Mouse (Mus musculus) heart, embryonic 10.5 days (tissue): ENCODE measurements around the gene Sptbn2. TPM values are rescaled to one million over a fixed set of nuclear protein-coding genes. Genes with fewer than 3 reads are reported as not detected.

Source experiments
- DNase-seq: peaks from one replicate; pipeline ENCODE4 v3.0.0-alpha.2; 2017; ENCODE audit warnings: low spot score
- H3K27ac ChIP-seq: fragments of 300-500 bp; sonication (generic); 2 replicates; pipeline ENCODE4 v1.5.1; 2016; ENCODE audit warnings: mild to moderate bottlenecking
- H3K27me3 ChIP-seq: fragments of 300-500 bp; sonication (generic); 2 replicates; pipeline ENCODE4 v1.6.1; 2016; ENCODE audit warnings: mild to moderate bottlenecking; ENCODE audit not compliant: poor library complexity, insufficient read depth, severe bottlenecking
- H3K36me3 ChIP-seq: fragments of 300-500 bp; sonication (generic); 2 replicates; pipeline ENCODE4 v1.6.1; 2016; ENCODE audit warnings: mild to moderate bottlenecking, moderate library complexity
- H3K4me1 ChIP-seq: fragments of 300-500 bp; sonication (generic); 2 replicates; pipeline ENCODE4 v1.6.1; 2016; ENCODE audit warnings: mild to moderate bottlenecking
- H3K4me3 ChIP-seq: fragments of 300-500 bp; sonication (generic); 2 replicates; pipeline ENCODE4 v1.5.1; 2016; ENCODE audit warnings: mild to moderate bottlenecking, moderate library complexity
- H3K9me3 ChIP-seq: fragments of 300-500 bp; sonication (generic); 2 replicates; pipeline ENCODE4 v1.6.1; 2016; ENCODE audit warnings: mild to moderate bottlenecking, moderate library complexity
- WGBS: fragments of 180-500 bp; shearing (Covaris S2); methylation state at CpG from one replicate; pipeline ENCODE4 v1.1.7; 2016; 5-methylcytosine and 5-hydroxymethylcytosine counted together
- polyA plus RNA-seq: library from polyadenylated mRNA; unstranded; fragments of >200 nt; fragmentation: Nextera tagmentation; extraction: Ambion mirVana; gene quantifications from 2 replicates; pipeline ENCODE4 v1.2.1, GENCODE M21; 2016

Gene Sptbn2
- polyA plus RNA-seq, 1 experiment from 2014 or later, result 1.6 TPM

DNA sequence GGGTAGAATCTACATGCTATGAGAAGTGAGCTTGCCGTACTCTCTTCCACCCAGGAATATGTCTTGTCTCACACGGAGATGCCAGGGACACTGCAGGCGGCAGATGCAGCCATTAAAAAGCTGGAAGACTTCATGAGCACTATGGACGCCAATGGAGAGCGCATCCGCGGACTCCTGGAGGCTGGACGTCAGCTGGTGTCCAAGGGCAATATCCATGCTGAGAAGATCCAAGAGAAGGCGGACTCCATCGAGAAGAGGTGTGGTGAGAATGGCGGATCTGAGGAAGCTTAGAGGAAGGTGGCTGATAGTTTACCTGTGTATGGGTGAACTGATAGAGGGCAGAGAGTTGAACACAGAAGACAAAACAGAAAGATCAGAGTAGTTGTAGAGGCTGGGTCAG, 28.1 kb downstream of the Sptbn2 start:
- H3K4me3 ChIP-seq, result no peak overlapping the region
- no peaks in the 10 kb centered on the region for H3K4me1 ChIP-seq
- WGBS, result 89% methylated on average over 11 of the region's 11 CpGs
- H3K27ac ChIP-seq, result no peak overlapping the region
- DNase-seq, result peak; percentile 64
- H3K36me3 ChIP-seq, result no peaks in the 10 kb centered on the region
- H3K9me3 ChIP-seq, result no peaks in the 10 kb centered on the region
- H3K27me3 ChIP-seq, result no peaks in the 10 kb centered on the region

DNA sequence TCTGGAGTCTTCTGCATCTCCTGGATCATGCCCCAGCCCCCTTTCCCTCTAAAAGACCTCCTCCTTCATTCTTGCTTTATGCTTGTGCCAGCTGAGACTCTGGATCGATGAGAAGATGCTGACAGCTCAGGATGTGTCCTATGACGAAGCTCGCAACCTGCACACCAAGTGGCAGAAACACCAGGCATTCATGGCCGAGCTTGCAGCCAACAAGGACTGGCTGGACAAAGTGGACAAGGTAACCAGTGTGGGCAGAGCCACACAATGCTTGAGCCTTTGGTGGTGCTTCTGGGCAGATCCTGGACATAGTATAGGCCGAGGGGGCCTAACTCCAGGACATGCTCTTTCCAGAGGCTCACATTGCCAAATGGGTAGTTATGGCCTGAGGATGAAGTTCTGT, 28.8 kb downstream of the Sptbn2 start:
- WGBS, result 81% methylated on average over 5 of the region's 5 CpGs
- H3K9me3 ChIP-seq, result no peaks in the 10 kb centered on the region

GRCm38 (mm10) chr19:4741482-4741881, 30.5 kb downstream of the Sptbn2 start:
- H3K36me3 ChIP-seq, result no peaks in the 10 kb centered on the region
- 70% methylated on average over 10 of the region's 10 CpGs for WGBS

More for the DNA sequence above, 28.8 kb downstream of the Sptbn2 start:
- H3K4me1 ChIP-seq, result no peaks in the 10 kb centered on the region
- no peaks in the 10 kb centered on the region for H3K36me3 ChIP-seq
- no peak overlapping the region for H3K27ac ChIP-seq
- H3K4me3 ChIP-seq, result no peak overlapping the region
- no peaks in the 10 kb centered on the region for H3K27me3 ChIP-seq
- peak; percentile 57 for DNase-seq

DNA sequence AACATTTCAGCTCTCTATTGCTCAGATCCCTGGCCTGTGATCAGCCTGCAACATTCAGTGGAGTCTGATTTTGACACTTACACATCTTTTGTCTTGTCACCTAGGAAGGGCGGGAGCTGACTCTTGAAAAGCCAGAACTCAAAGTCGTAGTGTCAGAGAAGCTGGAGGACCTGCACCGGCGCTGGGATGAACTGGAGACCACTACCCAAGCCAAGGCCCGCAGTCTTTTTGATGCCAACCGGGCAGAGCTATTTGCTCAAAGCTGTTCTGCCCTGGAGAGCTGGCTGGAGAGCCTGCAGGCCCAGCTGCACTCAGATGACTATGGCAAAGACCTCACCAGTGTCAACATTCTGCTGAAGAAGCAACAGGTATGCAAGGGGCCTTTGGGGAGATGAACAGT, 31.3 kb downstream of the Sptbn2 start:
- Histone ChIP-seq H3K36me3 (no peaks in the 10 kb centered on the region), H3K27me3 (no peaks in the 10 kb centered on the region), H3K27ac (no peak overlapping the region), H3K9me3 (no peaks in the 10 kb centered on the region), H3K4me1 (0 out of 2 replicates have a peak, but pooled peaks cover 3% of the 10 kb centered on the region), H3K4me3 (no peak overlapping the region)
- peak; percentile 54 for DNase-seq
- WGBS, result 87% methylated on average over 6 of the region's 6 CpGs

More at GRCm38 (mm10) chr19:4741482-4741881, 30.5 kb downstream of the Sptbn2 start:
- Histone ChIP-seq H3K4me1 (0 out of 2 replicates have a peak, but pooled peaks cover under 1% of the 10 kb centered on the region), H3K9me3 (no peaks in the 10 kb centered on the region), H3K4me3 (no peak overlapping the region), H3K27ac (no peak overlapping the region), H3K27me3 (no peaks in the 10 kb centered on the region)
- no peak for DNase-seq

DNA sequence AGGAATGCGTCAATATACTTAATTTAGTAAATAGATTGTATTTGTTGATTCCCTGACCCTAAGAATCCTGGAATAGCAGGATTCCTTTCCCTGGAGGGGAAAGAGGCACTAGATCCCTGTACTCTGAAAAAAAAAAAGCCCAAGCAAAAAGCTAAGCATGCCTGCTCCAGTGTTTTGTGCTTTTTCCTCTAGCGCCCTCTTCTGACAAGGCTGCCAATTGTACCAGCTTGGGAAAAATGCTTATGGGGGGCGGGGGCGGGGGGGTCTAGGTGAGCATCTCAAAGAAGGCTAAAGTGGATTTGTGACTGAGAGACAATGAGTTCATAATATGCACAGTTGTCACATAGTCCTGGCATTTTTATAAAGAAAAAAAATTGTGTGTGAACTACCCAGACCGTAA, 32.6 kb downstream of the Sptbn2 start:
- no peak overlapping the region for H3K4me3 ChIP-seq
- H3K27me3 ChIP-seq, result no peaks in the 10 kb centered on the region
- 0 out of 2 replicates have a peak, but pooled peaks cover 3% of the 10 kb centered on the region for H3K4me1 ChIP-seq
- H3K27ac ChIP-seq, result no peak overlapping the region
- 39% methylated on average over 5 of the region's 5 CpGs for WGBS
- no peaks in the 10 kb centered on the region for H3K9me3 ChIP-seq
- DNase-seq, result no peak
- peaks cover 2% of the 10 kb centered on the region; the same call in 1 of the 2 replicates for H3K36me3 ChIP-seq

DNA sequence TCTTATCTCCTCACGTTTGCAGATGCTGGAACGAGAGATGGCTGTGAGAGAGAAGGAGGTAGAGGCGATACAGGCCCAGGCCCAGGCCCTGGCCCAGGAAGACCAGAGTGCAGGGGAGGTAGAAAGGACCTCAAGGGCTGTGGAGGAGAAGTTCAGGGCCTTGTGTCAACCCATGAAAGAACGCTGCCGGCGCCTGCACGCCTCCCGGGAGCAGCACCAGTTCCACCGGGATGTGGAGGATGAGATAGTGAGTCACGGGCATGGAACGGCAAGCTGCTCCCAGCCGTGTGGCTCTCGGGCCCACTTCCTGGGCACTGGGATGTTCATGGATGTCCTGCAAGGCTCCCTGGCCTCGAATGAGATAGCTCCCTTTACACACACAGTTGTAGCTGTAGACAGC, 33.1 kb downstream of the Sptbn2 start:
- Histone ChIP-seq H3K9me3 (no peaks in the 10 kb centered on the region), H3K27me3 (no peaks in the 10 kb centered on the region), H3K36me3 (peaks cover 2% of the 10 kb centered on the region; the same call in 1 of the 2 replicates), H3K4me1 (0 out of 2 replicates have a peak, but pooled peaks cover 3% of the 10 kb centered on the region), H3K4me3 (no peak overlapping the region), H3K27ac (no peak overlapping the region)
- 73% methylated on average over 14 of the region's 14 CpGs for WGBS
- DNase-seq, result no peak

DNA sequence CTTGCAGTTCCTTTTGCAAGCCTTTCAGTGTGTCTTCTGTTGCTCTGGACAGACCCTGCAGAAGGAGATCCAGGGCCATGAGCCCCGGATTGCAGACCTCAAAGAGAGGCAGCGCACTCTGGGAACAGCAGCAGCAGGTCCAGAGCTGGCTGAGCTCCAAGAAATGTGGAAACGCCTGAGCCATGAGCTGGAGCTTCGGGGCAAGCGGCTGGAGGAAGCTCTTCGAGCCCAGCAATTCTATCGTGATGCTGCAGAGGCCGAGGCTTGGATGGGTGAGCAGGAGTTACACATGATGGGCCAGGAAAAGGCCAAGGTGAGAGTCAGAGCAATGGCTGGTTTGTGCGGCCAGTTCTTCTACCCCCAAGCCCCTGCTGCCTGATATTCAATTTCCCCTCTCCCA, 34.1 kb downstream of the Sptbn2 start:
- 71% methylated on average over 9 of the region's 9 CpGs for WGBS
- H3K4me3 ChIP-seq, result no peak overlapping the region
- H3K4me1 ChIP-seq, result 0 out of 2 replicates have a peak, but pooled peaks cover 3% of the 10 kb centered on the region
- H3K36me3 ChIP-seq, result peaks cover 2% of the 10 kb centered on the region; the same call in 1 of the 2 replicates
- no peak overlapping the region for H3K27ac ChIP-seq
- no peaks in the 10 kb centered on the region; the same call in 1 of the 2 replicates for H3K27me3 ChIP-seq
- H3K9me3 ChIP-seq, result no peaks in the 10 kb centered on the region
- no peak for DNase-seq

DNA sequence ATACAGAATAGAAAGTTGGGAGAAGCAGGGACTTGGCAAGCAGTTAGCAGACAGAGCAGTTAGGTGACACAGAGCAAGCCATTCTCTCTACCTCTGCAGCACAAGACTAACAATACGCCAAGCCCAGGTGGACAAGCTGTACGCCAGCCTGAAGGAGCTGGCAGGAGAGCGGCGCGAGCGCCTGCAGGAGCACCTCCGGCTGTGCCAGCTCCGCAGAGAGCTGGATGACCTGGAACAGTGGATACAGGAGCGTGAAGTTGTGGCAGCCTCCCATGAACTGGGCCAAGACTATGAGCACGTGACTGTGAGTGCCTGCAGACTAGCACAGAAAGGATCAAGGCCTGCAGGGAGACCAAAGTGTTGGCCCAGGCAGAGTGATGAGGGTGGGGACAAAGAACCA, 34.7 kb downstream of the Sptbn2 start:
- 88% methylated on average over 10 of the region's 10 CpGs for WGBS
- H3K4me3 ChIP-seq, result no peak overlapping the region
- no peaks in the 10 kb centered on the region; the same call in 1 of the 2 replicates for H3K27me3 ChIP-seq
- H3K9me3 ChIP-seq, result no peaks in the 10 kb centered on the region
- H3K4me1 ChIP-seq, result 0 out of 2 replicates have a peak, but pooled peaks cover 3% of the 10 kb centered on the region
- H3K27ac ChIP-seq, result no peak overlapping the region
- peaks cover 2% of the 10 kb centered on the region; the same call in 1 of the 2 replicates for H3K36me3 ChIP-seq
- no peak for DNase-seq

DNA sequence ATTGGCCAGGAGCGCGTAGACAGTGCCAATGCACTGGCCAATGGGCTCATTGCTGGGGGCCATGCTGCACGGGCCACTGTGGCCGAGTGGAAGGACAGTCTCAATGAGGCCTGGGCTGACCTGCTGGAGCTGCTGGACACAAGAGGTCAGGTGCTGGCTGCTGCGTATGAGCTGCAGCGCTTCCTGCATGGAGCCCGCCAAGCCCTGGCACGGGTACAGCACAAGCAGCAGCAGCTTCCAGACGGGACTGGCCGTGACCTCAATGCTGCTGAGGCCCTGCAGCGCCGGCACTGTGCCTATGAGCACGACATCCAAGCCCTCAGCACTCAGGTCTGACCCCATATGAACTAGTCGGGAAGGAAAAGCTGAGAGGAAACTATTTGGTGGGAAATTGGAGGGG, 35.6 kb downstream of the Sptbn2 start:
- no peaks in the 10 kb centered on the region; the same call in 1 of the 2 replicates for H3K27me3 ChIP-seq
- no peaks in the 10 kb centered on the region for H3K9me3 ChIP-seq
- 84% methylated on average over 14 of the region's 14 CpGs for WGBS
- no peak overlapping the region for H3K27ac ChIP-seq
- DNase-seq, result no peak
- H3K4me3 ChIP-seq, result no peak overlapping the region
- H3K36me3 ChIP-seq, result peaks cover 2% of the 10 kb centered on the region; the same call in 1 of the 2 replicates
- 0 out of 2 replicates have a peak, but pooled peaks cover 3% of the 10 kb centered on the region for H3K4me1 ChIP-seq

DNA sequence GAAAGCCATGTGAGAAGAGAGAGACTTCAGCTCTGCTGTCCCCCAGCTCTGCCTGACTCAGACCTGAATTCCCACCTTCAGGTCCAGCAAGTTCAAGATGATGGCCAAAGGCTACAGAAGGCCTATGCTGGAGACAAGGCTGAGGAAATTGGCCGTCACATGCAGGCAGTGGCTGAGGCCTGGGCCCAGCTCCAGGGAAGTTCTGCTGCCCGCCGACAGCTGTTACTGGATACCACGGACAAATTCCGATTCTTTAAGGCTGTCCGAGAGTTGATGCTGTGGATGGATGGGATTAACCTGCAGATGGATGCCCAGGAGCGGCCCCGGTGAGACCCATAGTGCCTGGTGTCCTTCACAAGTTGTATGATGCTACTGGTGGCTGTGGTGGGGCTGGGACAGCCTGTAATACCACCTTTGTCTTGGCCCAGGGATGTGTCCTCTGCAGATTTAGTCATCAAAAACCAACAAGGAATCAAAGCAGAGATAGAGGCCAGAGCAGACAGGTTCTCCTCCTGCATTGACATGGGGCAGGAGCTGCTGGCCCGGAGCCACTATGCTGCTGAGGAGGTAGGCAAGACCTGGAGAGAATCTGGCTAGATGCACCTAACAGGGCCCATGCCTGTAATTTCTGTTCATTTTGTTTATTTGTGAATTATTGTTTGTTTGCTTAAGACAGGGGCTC, 36.8 kb downstream of the Sptbn2 start:
- H3K27me3 ChIP-seq, result no peaks in the 10 kb centered on the region; the same call in 1 of the 2 replicates

GRCm38 (mm10) chr19:4748493-4748892, 37.5 kb downstream of the Sptbn2 start:
- H3K4me1 ChIP-seq, result 0 out of 2 replicates have a peak, but pooled peaks cover 3% of the 10 kb centered on the region
- no peak overlapping the region for H3K27ac ChIP-seq
- no peak overlapping the region for H3K4me3 ChIP-seq
- 79% methylated on average over 10 of the region's 10 CpGs for WGBS
- H3K9me3 ChIP-seq, result no peaks in the 10 kb centered on the region
- DNase-seq, result no peak
- peaks cover 2% of the 10 kb centered on the region; the same call in 1 of the 2 replicates for H3K36me3 ChIP-seq
- no peaks in the 10 kb centered on the region; the same call in 1 of the 2 replicates for H3K27me3 ChIP-seq

More for the DNA sequence above, 36.8 kb downstream of the Sptbn2 start:
- Histone ChIP-seq H3K4me3 (no peak overlapping the region), H3K36me3 (peaks cover 2% of the 10 kb centered on the region; the same call in 1 of the 2 replicates), H3K9me3 (no peaks in the 10 kb centered on the region), H3K4me1 (0 out of 2 replicates have a peak, but pooled peaks cover 3% of the 10 kb centered on the region), H3K27ac (no peak overlapping the region)
- 91% methylated on average over 9 of the region's 9 CpGs for WGBS
- no peak for DNase-seq

GRCm38 (mm10) chr19:4749975-4750374, 39.0 kb downstream of the Sptbn2 start:
- Histone ChIP-seq H3K4me3 (no peak overlapping the region), H3K9me3 (no peaks in the 10 kb centered on the region), H3K27me3 (no peaks in the 10 kb centered on the region; the same call in 1 of the 2 replicates), H3K4me1 (0 out of 2 replicates have a peak, but pooled peaks cover 3% of the 10 kb centered on the region), H3K36me3 (peaks cover 2% of the 10 kb centered on the region; the same call in 1 of the 2 replicates), H3K27ac (no peak overlapping the region)
- 83% methylated on average over 6 of the region's 6 CpGs for WGBS
- DNase-seq, result no peak

DNA sequence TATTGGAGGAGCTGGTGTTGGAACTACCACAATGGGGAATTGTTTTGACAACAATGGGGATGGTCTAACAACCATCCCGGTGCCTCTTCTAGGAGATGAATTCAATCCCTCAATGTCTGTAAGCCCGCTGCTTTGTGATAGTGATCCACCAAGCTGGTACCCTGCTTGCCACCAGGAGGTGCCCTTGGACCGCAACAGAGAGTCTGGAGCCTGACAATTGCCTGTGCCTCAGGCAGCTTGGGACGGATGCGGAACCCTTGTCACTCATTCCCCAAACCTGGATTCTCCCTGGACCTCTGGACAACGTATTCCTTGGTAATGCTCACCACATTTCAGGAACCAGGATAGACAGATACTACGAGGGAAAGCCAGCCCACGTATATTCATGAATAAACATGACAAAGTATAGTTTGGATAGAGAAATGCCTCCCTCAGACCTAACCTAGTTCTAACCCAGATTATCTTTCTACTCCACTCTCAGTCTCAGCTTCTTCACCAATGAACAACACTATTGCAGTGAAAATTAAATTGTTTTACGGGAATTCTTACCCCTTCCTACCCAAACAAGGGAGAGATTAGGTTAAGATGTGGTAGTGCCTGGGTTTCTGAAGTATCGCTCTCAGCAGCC, 44.7 kb downstream of the Sptbn2 start:
- peak overlapping the region; percentile 98 for H3K27ac ChIP-seq
- no peaks in the 10 kb centered on the region for H3K9me3 ChIP-seq
- WGBS, result under 1% methylated on average over 10 of the region's 10 CpGs
- peaks cover 8% of the 10 kb centered on the region for H3K4me1 ChIP-seq
- peak; percentile 95 for DNase-seq
- no peaks in the 10 kb centered on the region for H3K27me3 ChIP-seq
- H3K36me3 ChIP-seq, result peaks cover 12% of the 10 kb centered on the region; the same call in 1 of the 2 replicates
- peak overlapping the region; percentile 90 for H3K4me3 ChIP-seq
